Mouse (Mus musculus) cortical plate, adult 2 months (tissue): Measurements from ENCODE around the gene March2.

Experiments used
- CTCF ChIP-seq: fragments of 200-500 bp; IDR thresholded peaks from 2 replicates; pipeline ENCODE4 v1.5.1; 2011; ENCODE audit warnings: mild to moderate bottlenecking, control low read depth, low read length; ENCODE audit not compliant: insufficient read depth; ENCODE audit errors: extremely low read depth
- POLR2A ChIP-seq: fragments of 200-500 bp; IDR thresholded peaks from 2 replicates; pipeline ENCODE4 v1.6.1; 2011; ENCODE audit warnings: mild to moderate bottlenecking, low read length, control low read depth; ENCODE audit not compliant: insufficient read depth; ENCODE audit errors: extremely low read depth

DNA sequence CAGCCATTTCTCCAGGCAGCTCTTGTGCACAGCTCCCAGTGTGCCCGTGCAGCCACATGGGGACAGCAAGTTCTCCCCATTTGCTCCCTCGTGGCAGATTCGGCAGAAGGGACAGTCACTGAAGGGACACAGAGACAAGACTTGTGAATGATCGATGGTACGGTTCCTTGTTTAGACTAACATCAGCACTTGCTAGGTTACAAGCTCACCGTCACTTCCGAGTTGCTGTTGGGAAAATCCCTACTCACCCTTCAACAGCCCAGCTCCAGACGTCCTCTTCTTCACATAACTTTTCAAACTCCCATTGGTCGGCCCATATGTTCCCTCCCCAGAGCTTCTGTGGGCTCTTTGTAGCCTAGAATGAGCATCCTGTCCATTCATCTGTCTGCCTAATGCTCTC lies 15.4 kb downstream of the March2 start:
- no peak for TF ChIP-seq POLR2A
- no peak for TF ChIP-seq CTCF
